Mouse (Mus musculus) embryonic stem cell, embryonic (primary cell): ENCODE data around the gene Sprr1b.
"Not testable (repeated sequence)": the region's sequence is repeated elsewhere in the genome, so short reads cannot be mapped to it uniquely, and the experiment has no call there.

Experiments
- CTCF ChIA-PET, 4 experiments: fragments of 300-600 bp in 2 of 4; fragments of 350-600 bp in 2 of 4; sonication (Branson Sonifier 250); formaldehyde crosslinking; loops; one replicate each; lab custom pipeline; 2022; ENCODE audit warnings: inconsistent platforms in 2 of 4; lab: Charles Lee
- POLR2A ChIA-PET, 4 experiments: fragments of 300-600 bp in 2 of 4; fragments of 350-600 bp in 2 of 4; sonication (Branson Sonifier 250); formaldehyde crosslinking; loops; one replicate each; lab custom pipeline; 2022; ENCODE audit warnings: antibody characterized with exemption in 4 of 4, inconsistent platforms in 1 of 4; lab: Charles Lee

Gene Sprr1b

GRCm38 (mm10) chr3:92438689-92439088 is at the start of gene Sprr1b:
Gene Sprr1b (minus strand): TSS chr3:92438789.
- POLR2A ChIA-PET: no interaction called here
- CTCF ChIA-PET: no interaction called here

DNA sequence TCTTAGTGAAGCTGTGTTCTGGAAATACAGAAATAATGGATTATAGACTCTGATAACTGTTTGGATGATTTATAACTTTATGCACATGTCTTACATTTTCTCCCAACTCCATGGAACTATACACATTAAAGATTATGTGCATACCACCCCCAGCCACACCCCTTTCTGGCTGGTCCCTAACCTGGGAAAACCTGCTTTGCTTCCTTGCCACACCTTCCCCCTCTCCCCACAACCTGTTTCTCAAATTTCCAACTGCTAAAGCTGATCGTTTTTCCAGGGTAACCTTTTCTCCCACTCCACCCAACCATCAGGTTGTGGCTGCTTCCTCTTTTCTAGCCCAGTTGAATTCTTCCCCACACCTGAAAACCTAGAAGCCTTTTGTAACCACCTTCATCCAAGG is 47.7 kb upstream of the Sprr1b start:
- ChIA-PET CTCF (no interaction called here), POLR2A (no interaction called here)

DNA sequence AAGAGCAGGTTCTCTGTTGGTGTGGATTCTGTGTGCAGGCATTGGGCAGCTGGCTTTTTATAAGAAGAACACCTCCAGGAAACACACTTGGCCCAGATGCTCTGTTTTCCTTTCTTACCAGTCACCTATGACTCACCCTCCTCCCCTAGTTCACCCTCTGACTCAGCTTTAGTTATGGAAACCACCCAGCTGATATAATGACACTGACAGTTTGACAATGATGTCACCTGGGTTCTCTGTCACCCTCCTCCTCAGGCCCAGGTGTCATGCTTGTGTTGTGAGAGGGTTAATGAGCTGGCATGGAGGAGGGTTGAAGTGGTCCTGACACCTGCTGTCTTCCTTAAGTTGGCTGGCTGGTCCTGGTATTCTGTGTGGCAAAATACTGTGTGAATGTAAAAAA is 47.3 kb upstream of the Sprr1b start, which contains the start of gene Sprr1a:
Gene Sprr1a (minus strand): TSS at position 33 of the 400 bp plus-strand sequence.
- CTCF ChIA-PET: no interaction called here
- POLR2A ChIA-PET: no interaction called here

DNA sequence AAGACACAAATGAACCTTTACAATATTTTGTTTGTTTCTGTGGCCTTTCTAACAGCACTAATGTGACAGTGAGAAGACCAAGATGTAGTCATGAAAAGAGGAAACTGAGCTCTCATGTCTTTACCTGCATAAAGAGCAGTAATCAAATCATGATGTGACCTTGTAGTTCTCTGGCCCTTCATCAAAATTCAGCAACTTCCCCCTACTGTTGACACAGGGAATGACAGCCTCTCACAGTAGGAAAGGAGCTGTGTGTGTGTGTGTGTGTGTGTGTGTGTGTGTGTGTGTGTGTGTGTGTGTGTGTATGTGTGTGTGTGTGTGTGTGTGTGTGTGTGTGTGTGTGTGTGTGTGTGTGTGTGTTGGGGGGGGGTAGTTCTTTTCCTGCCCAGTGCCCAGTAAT is 42.7 kb upstream of the Sprr1b start:
- CTCF ChIA-PET: interaction anchor here in 1 of 4 experiments (0.5 to 1.0 kb wide), 2 partner anchors 10 to 126 kb away, joined by 3 read pairs; partner anchors contain the start of gene 2210017I01Rik
- POLR2A ChIA-PET: not testable (repeated sequence)

DNA sequence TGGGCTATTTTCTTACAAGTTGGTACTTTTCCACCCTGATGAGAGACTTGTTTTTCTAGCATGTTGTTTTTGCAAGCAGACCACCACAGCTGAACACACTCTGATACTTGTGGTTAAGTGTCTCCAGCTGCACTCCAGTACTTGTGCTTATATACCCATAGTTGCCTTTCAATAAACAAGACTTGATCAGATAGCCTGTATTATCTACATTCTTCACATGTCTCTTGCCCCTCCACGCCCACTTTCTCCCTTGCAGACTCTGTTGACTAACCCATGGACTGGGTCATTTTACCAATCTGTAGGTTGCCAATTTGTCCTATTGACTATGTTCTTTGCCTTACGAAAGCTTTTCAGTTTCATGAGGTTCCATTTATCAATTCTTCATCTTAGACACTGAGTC is 31.5 kb upstream of the Sprr1b start:
- CTCF ChIA-PET: no interaction called here

DNA sequence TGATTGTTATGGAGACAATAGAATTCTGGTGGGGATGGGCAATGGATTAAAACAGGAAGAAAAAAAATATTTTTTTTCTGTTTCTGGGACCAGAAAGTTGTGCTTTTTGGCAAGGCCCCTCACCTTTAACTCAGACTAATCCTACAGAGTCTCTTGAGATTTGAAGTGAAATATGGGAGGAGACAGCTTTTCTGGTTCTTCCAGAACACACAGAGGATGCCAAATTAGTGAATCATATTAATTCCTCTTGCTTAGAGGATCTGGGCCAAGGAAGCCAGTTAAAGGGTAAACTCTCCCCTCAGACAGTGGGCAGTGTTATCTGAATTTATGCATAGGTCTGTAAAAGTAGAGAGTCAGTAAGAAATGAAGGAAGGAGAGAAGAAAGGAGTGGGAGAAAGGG is 28.8 kb upstream of the Sprr1b start:
- CTCF ChIA-PET: no interaction called here
- POLR2A ChIA-PET: no interaction called here

More for the DNA sequence above, 31.5 kb upstream of the Sprr1b start:
- POLR2A ChIA-PET: no interaction called here

- CTCF ChIA-PET: no interaction called here
- POLR2A ChIA-PET: no interaction called here
Measured at GRCm38 (mm10) chr3:92466576-92466975, 28.0 kb upstream of the Sprr1b start.

GRCm38 (mm10) chr3:92458620-92459019 is 20.0 kb upstream of the Sprr1b start, which contains the start of gene Sprr3:
Gene Sprr3 (minus strand): TSS chr3:92458720.
- CTCF ChIA-PET: no interaction called here
- POLR2A ChIA-PET: no interaction called here

DNA sequence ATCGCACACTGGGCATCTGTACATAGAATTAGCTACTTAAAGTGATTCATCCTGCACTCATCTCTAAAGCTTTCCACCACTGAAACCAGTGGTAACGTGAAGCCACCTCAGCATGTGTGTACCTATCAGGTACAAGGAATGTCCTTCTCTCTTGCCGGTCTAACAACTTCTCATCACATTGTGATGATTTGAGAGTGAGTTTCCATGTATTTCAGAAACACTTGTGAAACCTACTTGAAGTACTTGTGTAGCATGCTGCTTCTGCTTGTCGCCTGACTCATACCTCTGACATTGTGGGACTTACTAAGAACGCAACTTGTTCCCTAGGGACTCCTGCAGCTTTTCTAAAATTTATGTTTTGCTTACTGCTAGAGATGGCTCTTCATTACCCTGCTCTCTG is 16.6 kb upstream of the Sprr1b start:
- POLR2A ChIA-PET: no interaction called here

GRCm38 (mm10) chr3:92440177-92440576 is 1.6 kb upstream of the Sprr1b start:
- POLR2A ChIA-PET: no interaction called here

More for the DNA sequence above, 16.6 kb upstream of the Sprr1b start:
- CTCF ChIA-PET: no interaction called here

DNA sequence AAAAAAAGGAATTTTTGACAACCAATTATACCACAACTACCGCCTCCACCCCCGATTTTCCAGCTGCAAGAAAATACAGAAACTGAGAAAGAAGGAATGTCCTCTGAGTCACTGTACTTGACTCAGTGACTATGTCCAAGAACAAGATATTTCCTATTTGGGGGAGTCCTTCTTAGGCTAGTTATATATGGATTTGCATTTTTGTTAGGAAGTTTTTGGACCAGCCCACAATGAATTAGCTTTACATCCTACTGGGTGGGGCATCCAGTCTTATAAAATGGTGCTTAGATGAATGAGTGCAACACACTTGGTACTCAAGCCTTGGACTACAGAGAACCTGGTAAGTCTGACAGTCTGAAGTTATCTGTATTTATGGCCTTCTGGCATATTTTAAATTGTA is 6.3 kb downstream of the Sprr1b start, which contains the start of gene Sprr2k:
Gene Sprr2k (plus strand): TSS at position 301 of the 400 bp plus-strand sequence.
- POLR2A ChIA-PET: interaction anchor here in 1 of 4 experiments (0.7 kb wide), 1 partner anchor 9 kb away, joined by 3 read pairs; no protein-coding TSS in a partner anchor
- CTCF ChIA-PET: no interaction called here

More at GRCm38 (mm10) chr3:92440177-92440576, 1.6 kb upstream of the Sprr1b start:
- CTCF ChIA-PET: no interaction called here

- CTCF ChIA-PET: no interaction called here
- POLR2A ChIA-PET: no interaction called here
Measured at GRCm38 (mm10) chr3:92429323-92429722, 9.3 kb downstream of the Sprr1b start, which contains the start of gene Gm9774. Gene Gm9774 (minus strand): TSS chr3:92429423.

DNA sequence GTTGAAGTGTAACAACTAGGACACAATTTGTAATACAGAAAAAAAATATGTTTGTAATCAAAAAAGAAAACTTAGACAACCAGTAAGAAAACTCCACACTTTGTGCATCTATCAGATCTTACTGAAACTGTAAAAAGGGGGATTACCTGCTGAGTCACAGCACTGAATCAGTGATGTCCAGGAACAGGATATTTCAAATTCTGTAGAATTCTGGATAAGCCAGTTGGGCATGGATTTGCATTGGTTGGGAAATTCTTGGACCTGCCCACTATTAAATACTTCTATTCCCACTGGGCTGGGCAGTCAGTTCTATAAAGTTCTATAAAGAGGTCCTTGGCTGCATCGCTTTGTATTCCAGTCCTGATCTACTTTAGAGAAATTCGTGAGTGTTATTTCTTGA is 20.8 kb downstream of the Sprr1b start, which contains the start of gene Sprr2j-ps:
Gene Sprr2j-ps (plus strand): TSS at position 301 of the 400 bp plus-strand sequence.
- ChIA-PET POLR2A (no interaction called here), CTCF (interaction anchor here in 1 of 4 experiments (0.6 kb wide), 1 partner anchor 300 kb away, joined by 4 read pairs; no protein-coding TSS in a partner anchor)

DNA sequence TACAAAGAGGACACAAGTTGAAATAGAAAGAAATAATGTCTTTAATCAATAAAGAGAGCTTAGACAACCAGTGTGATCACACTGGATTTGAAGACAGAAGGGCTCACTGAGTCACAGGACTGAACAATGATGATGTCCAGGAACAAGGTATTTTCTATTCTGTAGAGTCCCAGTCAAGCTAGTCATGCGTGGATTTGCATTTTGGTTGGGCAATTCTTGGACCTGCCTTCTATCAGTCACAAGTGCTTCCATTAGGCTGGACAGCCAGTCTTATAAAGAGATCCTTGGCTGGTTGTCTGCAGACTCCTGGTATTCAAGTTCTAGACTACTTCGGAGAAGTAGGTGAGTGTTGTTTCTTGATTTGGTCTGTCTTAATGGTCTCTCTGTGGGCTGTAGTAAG is 30.9 kb downstream of the Sprr1b start, which contains the start of gene Sprr2i:
Gene Sprr2i (plus strand): TSS at position 301 of the 400 bp plus-strand sequence.
- CTCF ChIA-PET: no interaction called here
- POLR2A ChIA-PET: no interaction called here

GRCm38 (mm10) chr3:92394301-92394700 is 44.3 kb downstream of the Sprr1b start:
- ChIA-PET CTCF (no interaction called here), POLR2A (no interaction called here)
